Mouse (Mus musculus) liver, embryonic 14.5 days (tissue): ENCODE results near the gene Myrip. TPM values are rescaled to one million over a fixed set of nuclear protein-coding genes. Genes with fewer than 3 reads are reported as not detected.
"Not testable (repeated sequence)": the region's sequence is repeated elsewhere in the genome, so short reads cannot be mapped to it uniquely, and the experiment has no call there.

Experiments used
- ATAC-seq: fragments of 200-750 bp; cut with Nextera tagmentation; 2 replicates; pipeline ENCODE4 v1.8.0; 2017; ENCODE audit warnings: moderate number of reproducible peaks, mild to moderate bottlenecking, moderate library complexity; ENCODE audit not compliant: insufficient read depth
- DNase-seq, 3 experiments: peaks; one replicate each; pipeline ENCODE4 v3.0.0-alpha.2; 2012 to 2013; ENCODE audit warnings: low read depth in 3 of 3, low spot score in 3 of 3
- H3K27ac ChIP-seq: fragments of 300-500 bp; sonication (generic); 2 replicates; pipeline ENCODE4 v1.5.1; 2014; ENCODE audit warnings: moderate library complexity, mild to moderate bottlenecking, control low read depth, inconsistent platforms
- H3K27me3 ChIP-seq: fragments of 300-500 bp; sonication (generic); 2 replicates; pipeline ENCODE4 v1.6.1; 2014; ENCODE audit warnings: mild to moderate bottlenecking, low read length, moderate library complexity; ENCODE audit not compliant: control insufficient read depth, insufficient read depth
- H3K36me3 ChIP-seq: fragments of 300-500 bp; sonication (generic); replicated peaks from 2 replicates; pipeline ENCODE4 v1.6.1; 2014; ENCODE audit warnings: low read depth; ENCODE audit not compliant: control insufficient read depth, insufficient read depth
- H3K4me1 ChIP-seq, 2 experiments: fragments of 200-500 bp in 1 of 2; fragments of 300-500 bp in 1 of 2; sonication (generic) in 1 of 2; replicated peaks; 2 replicates each; pipeline ENCODE4 v1.6.1; 2012 to 2014; ENCODE audit warnings: antibody characterized with exemption in 1 of 2, inconsistent platforms in 1 of 2, low read length in 1 of 2; ENCODE audit not compliant: control insufficient read depth in 2 of 2, insufficient read depth in 2 of 2
- H3K4me2 ChIP-seq: fragments of 300-500 bp; sonication (generic); 2 replicates; pipeline ENCODE4 v1.6.1; 2014; ENCODE audit warnings: low read depth, mild to moderate bottlenecking, control low read depth, moderate library complexity
- H3K4me3 ChIP-seq, 2 experiments: fragments of 200-500 bp in 1 of 2; fragments of 300-500 bp in 1 of 2; sonication (generic) in 1 of 2; 2 replicates each; pipeline ENCODE4 v1.5.1; 2012 to 2014; ENCODE audit warnings: low read depth in 2 of 2, low read length in 2 of 2, mild to moderate bottlenecking in 2 of 2, control low read depth in 1 of 2, inconsistent platforms in 1 of 2, moderate library complexity in 1 of 2; ENCODE audit not compliant: insufficient read depth in 1 of 2
- H3K9ac ChIP-seq: fragments of 300-500 bp; sonication (generic); replicated peaks from 2 replicates; pipeline ENCODE4 v1.6.1; 2014; ENCODE audit warnings: mild to moderate bottlenecking, control low read depth, moderate library complexity
- H3K9me3 ChIP-seq: fragments of 300-500 bp; sonication (generic); 2 replicates; pipeline ENCODE4 v1.6.1; 2016; ENCODE audit warnings: low read length, mixed read lengths; ENCODE audit not compliant: control insufficient read depth
- CTCF ChIP-seq: IDR thresholded peaks from 2 replicates; pipeline ENCODE4 v1.5.1; 2016; ENCODE audit warnings: antibody characterized with exemption, low read depth, control low read depth
- EP300 ChIP-seq: IDR thresholded peaks from 2 replicates; pipeline ENCODE4 v1.6.1; 2016; ENCODE audit warnings: antibody characterized with exemption, low read depth
- WGBS: fragments of 180-500 bp; shearing (Covaris S2); extraction: QIAGEN DNeasy Blood & Tissue Kit; methylation state at CpG from one replicate; pipeline ENCODE4 v1.1.7; 2014; ENCODE audit not compliant: insufficient replicate concordance; 5-methylcytosine and 5-hydroxymethylcytosine counted together
- polyA plus RNA-seq, 2 experiments: library from polyadenylated mRNA; depleted of rRNA in 1 of 2; stranded (reverse) in 1 of 2; unstranded in 1 of 2; fragments of >200 nt; fragmentation: Nextera tagmentation in 1 of 2; extraction: Ambion mirVana in 1 of 2; gene quantifications; 2 replicates each; pipeline versions ENCODE4 v1.2.1 to v1.2.3; 2012 to 2014

Myrip gene
- polyA plus RNA-seq, 2 experiments, result 0.02 to 0.18 TPM

DNA sequence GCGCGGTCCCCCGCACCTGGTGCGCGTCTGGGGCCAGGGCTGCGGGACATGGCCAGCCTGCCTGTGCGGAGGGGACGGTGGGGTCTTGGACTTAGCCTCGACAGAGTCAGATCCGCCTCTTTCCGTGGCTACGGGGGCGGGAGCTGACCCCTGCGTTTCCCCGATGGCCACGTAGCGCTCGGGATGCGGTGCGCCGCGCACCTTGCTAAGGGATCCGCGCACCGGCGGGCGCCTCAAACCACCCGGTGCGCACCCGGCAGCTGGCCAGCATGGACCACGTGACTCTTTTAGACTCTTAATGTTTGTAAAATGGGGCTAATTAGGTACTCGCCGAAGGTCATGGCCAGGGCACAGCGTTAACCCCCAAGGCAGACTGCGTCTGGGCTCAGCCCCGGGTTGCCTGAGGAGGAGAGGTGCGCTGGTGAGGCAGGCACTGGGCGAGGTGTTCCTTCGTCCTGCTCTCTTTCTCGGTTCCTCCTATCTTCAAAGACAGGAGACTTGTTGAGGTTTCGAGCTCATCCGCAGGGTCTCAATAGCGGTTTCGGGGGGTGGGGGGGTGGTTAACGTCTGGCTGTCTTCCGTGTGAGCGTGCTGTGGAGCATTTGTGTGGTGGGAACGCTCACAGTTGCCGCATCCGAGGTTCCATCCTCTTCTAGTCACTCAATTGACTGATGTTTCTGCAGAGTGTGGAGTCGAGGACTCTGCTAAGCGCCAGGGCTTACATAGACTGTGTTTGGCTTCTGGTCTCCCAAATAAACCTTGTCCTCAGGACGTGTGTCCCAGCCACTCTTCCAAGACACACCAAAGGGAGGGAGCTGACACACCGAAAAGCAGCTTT lies 3.2 kb downstream of the Myrip start:
- Histone ChIP-seq H3K27me3 (peaks cover 36% of the 10 kb centered on the region), H3K36me3 (no peaks in the 10 kb centered on the region), H3K4me3 (peak overlapping the region in 1 of 2 experiments; percentile 22; a peak in 1 of 4 replicates), H3K4me1 (no peaks in the 10 kb centered on the region), H3K27ac (no peak overlapping the region), H3K9me3 (no peaks in the 10 kb centered on the region), H3K9ac (no peak overlapping the region), H3K4me2 (peak overlapping the region; percentile 18)
- TF ChIP-seq CTCF (no peak), EP300 (no peak)
- DNase-seq (no peak), ATAC-seq (no peak)
- 3% methylated on average over 52 of the region's 54 CpGs for WGBS

DNA sequence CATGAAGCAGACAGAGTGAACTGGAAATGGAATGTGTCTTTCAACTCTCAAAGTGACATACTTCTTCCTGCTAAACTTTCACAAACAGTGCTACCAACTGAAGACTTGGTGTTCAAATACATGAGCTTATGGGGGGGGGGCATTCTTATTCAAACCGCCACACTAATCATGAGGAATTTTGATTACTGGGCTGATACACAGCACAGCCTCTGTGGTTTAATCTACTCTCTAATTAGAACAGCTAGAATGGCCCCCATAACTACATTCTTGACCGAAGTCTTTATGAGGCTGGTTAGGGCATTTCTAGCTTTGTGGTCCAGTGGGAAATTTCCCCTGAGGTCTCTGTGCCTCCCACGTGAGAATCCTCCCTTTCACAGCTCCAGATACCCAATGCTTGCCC lies 13.9 kb downstream of the Myrip start:
- WGBS, result 51% methylated on average over 3 of the region's 3 CpGs
- no peak overlapping the region for H3K27ac ChIP-seq
- TF ChIP-seq CTCF (no peak), EP300 (no peak)
- H3K36me3 ChIP-seq, result no peaks in the 10 kb centered on the region
- H3K4me3 ChIP-seq, result no peak overlapping the region
- H3K27me3 ChIP-seq, result no peaks in the 10 kb centered on the region
- DNase-seq (no peak), ATAC-seq (no peak)
- H3K4me2 ChIP-seq, result no peak overlapping the region
- no peaks in the 10 kb centered on the region for H3K4me1 ChIP-seq
- H3K9me3 ChIP-seq, result no peaks in the 10 kb centered on the region
- no peak overlapping the region for H3K9ac ChIP-seq

DNA sequence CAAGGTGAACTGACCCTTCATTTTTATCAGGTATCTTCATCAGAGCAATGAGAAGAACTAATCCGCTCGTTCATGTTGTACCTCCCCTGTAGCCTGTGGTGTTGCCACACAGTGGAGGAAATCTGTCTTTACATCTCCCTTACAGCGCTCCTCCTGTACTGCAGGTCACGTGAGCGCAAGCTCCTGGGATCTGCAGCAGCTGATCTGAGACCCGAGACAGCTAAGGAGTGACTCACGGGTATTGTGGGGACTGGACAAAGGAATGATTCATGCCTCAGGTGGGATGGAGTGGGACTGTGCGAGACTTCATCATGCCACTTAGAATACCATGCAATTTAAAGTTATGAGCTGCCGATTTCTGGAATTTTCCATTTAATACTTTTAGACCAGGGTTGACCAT lies 17.8 kb downstream of the Myrip start:
- 66% methylated on average over 9 of the region's 9 CpGs for WGBS
- Histone ChIP-seq H3K27me3 (no peaks in the 10 kb centered on the region), H3K9me3 (no peaks in the 10 kb centered on the region), H3K9ac (no peak overlapping the region), H3K4me1 (no peaks in the 10 kb centered on the region), H3K4me3 (no peak overlapping the region), H3K36me3 (no peaks in the 10 kb centered on the region), H3K27ac (no peak overlapping the region), H3K4me2 (no peak overlapping the region)
- DNase-seq, result no peak
- no peak for ATAC-seq
- TF ChIP-seq EP300, result no peak
- TF ChIP-seq CTCF, result no peak

DNA sequence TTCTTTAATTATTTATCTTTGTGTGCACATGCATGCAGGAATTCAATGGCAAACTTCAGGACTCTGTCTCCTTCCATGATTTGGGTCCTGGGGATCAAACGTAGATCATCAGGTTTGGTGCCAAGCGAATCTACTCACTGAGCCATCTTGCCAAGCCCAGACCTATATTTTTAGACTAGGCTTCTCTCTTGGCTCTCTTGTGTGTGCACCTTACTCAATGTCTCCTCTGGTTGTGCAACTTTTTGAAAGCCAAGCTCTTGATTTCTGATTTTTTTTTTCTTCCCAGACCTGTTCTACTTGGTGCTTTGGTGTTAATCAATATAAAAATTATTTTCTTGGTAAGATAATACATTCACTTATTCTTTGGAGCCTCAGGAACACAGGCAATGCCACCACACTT lies 19.3 kb downstream of the Myrip start:
- Histone ChIP-seq H3K27ac (no peak overlapping the region), H3K4me1 (no peaks in the 10 kb centered on the region), H3K9me3 (no peaks in the 10 kb centered on the region), H3K27me3 (no peaks in the 10 kb centered on the region), H3K9ac (no peak overlapping the region), H3K36me3 (no peaks in the 10 kb centered on the region), H3K4me2 (no peak overlapping the region), H3K4me3 (no peak overlapping the region)
- 71% methylated on average over 2 of the region's 2 CpGs for WGBS
- no peak for ATAC-seq
- TF ChIP-seq EP300, result no peak
- no peak for TF ChIP-seq CTCF
- DNase-seq, result no peak

DNA sequence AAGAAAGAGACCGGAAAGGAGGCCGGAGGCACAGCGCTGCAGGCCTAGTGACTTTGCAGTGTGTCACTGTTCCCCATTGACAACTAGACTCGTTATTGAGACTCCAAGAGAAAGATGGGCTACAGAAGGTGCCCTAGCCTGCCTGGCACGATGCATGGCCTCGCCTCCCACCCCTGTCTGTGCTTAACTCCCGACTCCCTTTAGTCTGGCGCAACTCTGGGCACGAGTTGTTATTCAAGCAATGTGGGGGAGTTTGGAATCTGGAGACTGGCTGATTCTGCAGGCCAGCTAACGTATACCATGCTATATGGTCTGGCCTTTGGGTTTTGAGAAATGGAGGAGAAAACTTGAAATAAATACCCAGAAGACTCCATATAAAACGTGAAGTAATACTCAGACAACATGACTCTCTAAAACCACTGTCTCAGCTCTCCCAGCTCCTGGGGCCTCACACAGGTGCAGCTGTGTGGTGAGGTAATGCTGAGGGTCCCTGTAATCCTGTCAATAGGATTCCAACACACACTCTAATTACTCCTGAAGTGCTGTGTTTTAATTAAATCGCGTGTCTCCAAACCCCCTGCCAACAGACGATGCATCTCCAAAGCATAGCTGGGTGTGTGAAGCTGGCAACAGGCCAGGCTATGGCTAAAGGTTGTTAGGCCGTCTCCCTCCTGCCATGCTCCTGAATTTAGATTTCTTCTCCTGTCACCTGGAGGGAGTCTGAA lies 21.6 kb downstream of the Myrip start:
- Histone ChIP-seq H3K9ac (no peak overlapping the region), H3K4me2 (no peak overlapping the region), H3K9me3 (no peaks in the 10 kb centered on the region), H3K27ac (no peak overlapping the region), H3K36me3 (no peaks in the 10 kb centered on the region), H3K4me3 (no peak overlapping the region), H3K4me1 (no peaks in the 10 kb centered on the region), H3K27me3 (no peaks in the 10 kb centered on the region)
- WGBS, result 62% methylated on average over 15 of the region's 15 CpGs
- no peak for DNase-seq
- TF ChIP-seq EP300, result no peak
- TF ChIP-seq CTCF, result no peak
- no peak for ATAC-seq

DNA sequence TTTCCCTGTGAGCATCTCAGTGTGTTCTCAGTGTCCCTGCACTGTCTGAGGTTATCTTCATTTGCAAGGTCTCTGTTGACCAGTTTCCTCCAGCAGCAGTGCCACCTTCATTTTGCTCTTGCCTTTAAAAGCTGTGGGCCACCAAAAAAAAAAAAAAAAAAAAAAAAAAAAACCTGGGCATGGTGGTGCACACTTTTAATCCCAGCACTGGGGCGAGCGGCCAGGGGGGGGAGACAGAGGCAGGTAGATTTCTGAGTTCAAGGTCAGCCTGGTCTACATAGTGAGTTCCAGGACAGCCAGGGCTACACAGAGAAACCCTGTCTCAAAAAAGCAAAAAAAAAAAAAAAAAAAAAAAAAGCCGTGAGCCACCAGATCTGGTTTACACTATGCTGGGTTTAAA lies 29.7 kb downstream of the Myrip start:
- H3K27ac ChIP-seq, H3K27me3 ChIP-seq, H3K4me1 ChIP-seq, H3K4me3 ChIP-seq, ATAC-seq, H3K9me3 ChIP-seq, DNase-seq, H3K9ac ChIP-seq, H3K4me2 ChIP-seq, H3K36me3 ChIP-seq: not testable (repeated sequence)
- WGBS, result 57% methylated on average over 3 of the region's 3 CpGs
